Comparison of ENCODE assay signal across 9 mouse cellular contexts in the genomic region with DNA sequence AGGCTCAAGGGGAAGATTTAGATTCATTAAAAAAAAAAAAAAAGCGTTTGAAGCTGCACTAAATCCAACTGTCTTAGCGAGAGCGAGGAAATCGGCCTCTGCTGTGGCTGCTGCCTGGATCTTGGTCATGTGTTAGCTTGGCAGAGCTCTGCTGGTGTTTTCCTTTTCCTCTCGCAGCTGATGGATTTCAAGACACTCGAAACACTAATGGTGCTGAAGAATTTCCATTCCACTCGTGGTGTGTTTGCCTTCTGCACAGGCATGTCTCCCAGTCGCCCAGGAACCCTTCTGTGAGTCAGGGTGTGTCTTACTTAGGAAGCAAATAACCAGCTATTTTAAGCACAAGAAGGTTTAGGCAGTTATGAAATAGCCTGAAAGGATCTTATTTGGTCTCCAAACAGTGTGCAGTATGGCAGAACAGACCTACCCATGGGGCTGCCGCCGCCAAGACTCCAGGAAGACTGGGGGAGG. TPM values are rescaled to one million over a fixed set of nuclear protein-coding genes. Genes with fewer than 3 reads are reported as not detected.
A peak's percentile ranks its signal among the peaks of the same experiment; 100 is the strongest.
DNase-seq lines count a peak whose midpoint lies in the region; ATAC-seq and TF ChIP-seq lines count a peak whose summit lies in the region.
"Had no signal": no experiment of that assay in that cellular context is flagged by ENCODE, and none has a peak within 500 bp of the region (broad histone marks: within the 10 kb centered on the region; RNA-seq: fewer than 3 reads in every experiment).

No protein-coding gene starts in this region.

- peaks cover 3% of the 10 kb centered on the region; the same call in 1 of the 2 replicates for H3K4me1 ChIP-seq in testis, adult 2 months (ENCODE audit: control insufficient read depth, insufficient read depth, low read length)
- H3K4me1 ChIP-seq in embryonic facial prominence, embryonic 15.5 days: peaks cover 19% of the 10 kb centered on the region
- H3K4me1 ChIP-seq in kidney, embryonic 16.5 days (ENCODE audit: insufficient read depth, low read length): peaks cover 15% of the 10 kb centered on the region
- H3K4me1 ChIP-seq in lung, postnatal 0 days (ENCODE audit: insufficient read depth, low read depth, low read length): no peaks in the 10 kb centered on the region
- no peaks in the 10 kb centered on the region for H3K4me1 ChIP-seq in thymus, adult 2 months (replicated peaks; ENCODE audit: control insufficient read depth, insufficient read depth, low read length)

- no peak overlapping the region for H3K9ac ChIP-seq in embryonic facial prominence, embryonic 15.5 days
- 0 out of 2 replicates have a peak overlapping the region, but pooled peaks have one; percentile 18 for H3K9ac ChIP-seq in kidney, embryonic 16.5 days (replicated peaks; ENCODE audit: low read length)
- no peak overlapping the region for H3K9ac ChIP-seq in lung, postnatal 0 days (replicated peaks; ENCODE audit: low read depth)

- H3K9me3 ChIP-seq in embryonic facial prominence, embryonic 15.5 days (replicated peaks): no peaks in the 10 kb centered on the region
- H3K9me3 ChIP-seq in kidney, embryonic 16.5 days (ENCODE audit: low read length): no peaks in the 10 kb centered on the region
- no peaks in the 10 kb centered on the region for H3K9me3 ChIP-seq in lung, postnatal 0 days (ENCODE audit: low read length)

- peak; percentile 17; the same call in 1 of the 2 replicates for ATAC-seq in embryonic facial prominence, embryonic 15.5 days (ENCODE audit: insufficient number of reproducible peaks, low FRiP score, low TSS enrichment, low read depth)
- 0 out of 2 replicates have a peak, but pooled peaks have one; percentile 29 for ATAC-seq in kidney, embryonic 16.5 days (ENCODE audit: low FRiP score, low TSS enrichment)
- peak; percentile 95 for ATAC-seq in lung, postnatal 0 days
- no peak for ATAC-seq in inflammation-experienced regulatory T-cells, adult 6 months

- H3K27me3 ChIP-seq in testis, adult 2 months (ENCODE audit: control insufficient read depth, insufficient read depth, low read length): no peaks in the 10 kb centered on the region
- no peaks in the 10 kb centered on the region for H3K27me3 ChIP-seq in embryonic facial prominence, embryonic 15.5 days
- H3K27me3 ChIP-seq in kidney, embryonic 16.5 days (ENCODE audit: insufficient read depth, low read length): no peaks in the 10 kb centered on the region
- H3K27me3 ChIP-seq in lung, postnatal 0 days (replicated peaks; ENCODE audit: insufficient read depth, low read length): no peaks in the 10 kb centered on the region
- H3K27me3 ChIP-seq in thymus, adult 2 months (ENCODE audit: control insufficient read depth, insufficient read depth, low read length): no peaks in the 10 kb centered on the region

- WGBS in embryonic facial prominence, embryonic 15.5 days: 6% methylated on average over 10 of the region's 10 CpGs
- WGBS in kidney, embryonic 16.5 days: 28% methylated on average over 10 of the region's 10 CpGs
- WGBS in lung, postnatal 0 days: 38% methylated on average over 10 of the region's 10 CpGs
- WGBS in thymus, adult 2 months: 61% methylated on average over 10 of the region's 10 CpGs

- H3K4me2 ChIP-seq in embryonic facial prominence, embryonic 15.5 days (replicated peaks): peak overlapping the region; percentile 8
- peak overlapping the region; percentile 23; the same call in 1 of the 2 replicates for H3K4me2 ChIP-seq in kidney, embryonic 16.5 days (replicated peaks; ENCODE audit: low read depth, low read length)
- peak overlapping the region; percentile 38 for H3K4me2 ChIP-seq in lung, postnatal 0 days (replicated peaks; ENCODE audit: low read depth, low read length)

- H3K27ac ChIP-seq in testis, adult 2 months (ENCODE audit: control insufficient read depth, insufficient read depth, low read depth, low read length): peak overlapping the region; percentile 74
- H3K27ac ChIP-seq in embryonic facial prominence, embryonic 15.5 days (replicated peaks): peak overlapping the region; percentile 83
- peak overlapping the region; percentile 32; the same call in 1 of the 2 replicates for H3K27ac ChIP-seq in kidney, embryonic 16.5 days (ENCODE audit: low read length)
- peak overlapping the region; percentile 91 for H3K27ac ChIP-seq in lung, postnatal 0 days (ENCODE audit: low read length)
- no peak overlapping the region for H3K27ac ChIP-seq in thymus, adult 2 months (ENCODE audit: control insufficient read depth, insufficient read depth, low read length)

- no peaks in the 10 kb centered on the region for H3K36me3 ChIP-seq in testis, adult 2 months (ENCODE audit: control insufficient read depth, insufficient read depth, low read length)
- no peaks in the 10 kb centered on the region for H3K36me3 ChIP-seq in embryonic facial prominence, embryonic 15.5 days
- H3K36me3 ChIP-seq in kidney, embryonic 16.5 days (ENCODE audit: insufficient read depth, low read length): no peaks in the 10 kb centered on the region
- no peaks in the 10 kb centered on the region for H3K36me3 ChIP-seq in lung, postnatal 0 days (ENCODE audit: insufficient read depth, low read length)
- no peaks in the 10 kb centered on the region for H3K36me3 ChIP-seq in thymus, adult 2 months (ENCODE audit: control insufficient read depth, insufficient read depth, low read length)

- H3K4me3 ChIP-seq in testis, adult 2 months (ENCODE audit: control insufficient read depth, low read depth, low read length): peak overlapping the region; percentile 84
- H3K4me3 ChIP-seq in embryonic facial prominence, embryonic 15.5 days (replicated peaks): no peak overlapping the region
- no peak overlapping the region for H3K4me3 ChIP-seq in kidney, embryonic 16.5 days (ENCODE audit: low read length)
- no peak overlapping the region for H3K4me3 ChIP-seq in lung, postnatal 0 days (ENCODE audit: low read depth, low read length)
- H3K4me3 ChIP-seq in thymus, adult 2 months (ENCODE audit: control insufficient read depth, insufficient read depth, low read length): no peak overlapping the region

- TF ChIP-seq EP300 in lung, postnatal 0 days (IDR thresholded peaks at IDR 0.05): peak; percentile 93

- DNase-seq in testis, postnatal 10 days (ENCODE audit: low spot score): no peak
- DNase-seq in lung, postnatal 0 days (ENCODE audit: low spot score): peak; percentile 94
- DNase-seq in right cerebral cortex, postnatal 25 days: peak; percentile 62
- DNase-seq in thymus, adult 2 months: no peak

- TF ChIP-seq POLR2A in testis, adult 2 months (IDR thresholded peaks at IDR 0.05; ENCODE audit: control insufficient read depth, low read depth, low read length): 0 out of 2 replicates have a peak, but pooled peaks have one; percentile 22
- no peak for TF ChIP-seq POLR2A in thymus, adult 2 months (IDR thresholded peaks at IDR 0.05; ENCODE audit: control insufficient read depth, extremely low read depth, insufficient read depth, low read length, poor library complexity)

- no peak for TF ChIP-seq CTCF in testis, adult 2 months (IDR thresholded peaks at IDR 0.05; ENCODE audit: control insufficient read depth, insufficient read depth, insufficient replicate concordance, low read depth, low read length)
- TF ChIP-seq CTCF in lung, postnatal 0 days (IDR thresholded peaks at IDR 0.05): no peak
- no peak for TF ChIP-seq CTCF in thymus, adult 2 months (IDR thresholded peaks at IDR 0.05; ENCODE audit: borderline replicate concordance, control insufficient read depth, extremely low read depth, insufficient read depth, low read length, poor library complexity)

RNA-seq across cellular contexts. Expression of a gene that starts 1.1 kb away (rescaled TPM):
- 219 and 252 TPM in 2 replicates for polyA plus RNA-seq in testis, adult 2 months (2012; rRNA removed)
- polyA plus RNA-seq in embryonic facial prominence, embryonic 15.5 days (2015; fragmentation: Nextera tagmentation; extraction: Ambion mirVana): 0.09 and 0.15 TPM in 2 replicates
- polyA plus RNA-seq in kidney, embryonic 16.5 days (2015; fragmentation: Nextera tagmentation; extraction: Ambion mirVana): 0.09 TPM in 1 of 2 replicates, not detected in the other
- polyA plus RNA-seq in lung, postnatal 0 days (2015; fragmentation: Nextera tagmentation; extraction: Ambion mirVana): 0.10 and 0.12 TPM in 2 replicates
- polyA plus RNA-seq in thymus, adult 2 months (2012; rRNA removed): not detected in 2 replicates
- not detected for polyA plus RNA-seq in inflammation-experienced regulatory T-cells, adult 6 months (2017; shearing (Covaris generic))
- polyA plus RNA-seq: liver, adult 2 months had no signal

RNA-seq across cellular contexts. Expression of a gene that starts 29.7 kb away (rescaled TPM):
- 32.0 and 36.9 TPM in 2 replicates for polyA plus RNA-seq in testis, adult 2 months (2012; rRNA removed)
- 187 and 192 TPM in 2 replicates for polyA plus RNA-seq in embryonic facial prominence, embryonic 15.5 days (2015; fragmentation: Nextera tagmentation; extraction: Ambion mirVana)
- 160 and 165 TPM in 2 replicates for polyA plus RNA-seq in kidney, embryonic 16.5 days (2015; fragmentation: Nextera tagmentation; extraction: Ambion mirVana)
- polyA plus RNA-seq in lung, postnatal 0 days (2015; fragmentation: Nextera tagmentation; extraction: Ambion mirVana): 221 and 231 TPM in 2 replicates
- polyA plus RNA-seq in thymus, adult 2 months (2012; rRNA removed): 32.9 and 58.0 TPM in 2 replicates
- polyA plus RNA-seq in inflammation-experienced regulatory T-cells, adult 6 months (2017; shearing (Covaris generic)): 10 to 100 TPM; 29.2 to 40.2 (median 37.4) TPM

Comparison
In these comparisons a context has a peak if more than half of its experiments do, and no peak if none do; other contexts are left out.
1. DNase-seq: peak in lung, postnatal 0 days (single experiment) and right cerebral cortex, postnatal 25 days (single experiment); none in testis, postnatal 10 days (single experiment) and thymus, adult 2 months (single experiment).
2. RNA of a gene that starts 1.1 kb away (polyA plus RNA-seq): 219 to 252 TPM in testis, adult 2 months; 0.09 to 0.15 TPM in embryonic facial prominence, embryonic 15.5 days, 0.10 to 0.12 TPM in lung, postnatal 0 days, 0.09 TPM in kidney, embryonic 16.5 days, not detected in thymus, adult 2 months and not detected in inflammation-experienced regulatory T-cells, adult 6 months; every median in the first group is over 100 times any median in the second.
3. Peak in every context shown above with its lines, with median percentiles within 50 percentile points of each other: H3K4me2 ChIP-seq.